Mouse (Mus musculus) left cerebral cortex, adult 9 months (tissue): ENCODE data around the gene Scg2.
A peak's percentile ranks its signal among the peaks of the same experiment; 100 is the strongest.

Experiments
- DNase-seq, 2 experiments: peaks; one replicate each; pipeline ENCODE4 v3.0.0; 2022; ENCODE audit warnings: low spot score in 2 of 2

Scg2 gene

DNA sequence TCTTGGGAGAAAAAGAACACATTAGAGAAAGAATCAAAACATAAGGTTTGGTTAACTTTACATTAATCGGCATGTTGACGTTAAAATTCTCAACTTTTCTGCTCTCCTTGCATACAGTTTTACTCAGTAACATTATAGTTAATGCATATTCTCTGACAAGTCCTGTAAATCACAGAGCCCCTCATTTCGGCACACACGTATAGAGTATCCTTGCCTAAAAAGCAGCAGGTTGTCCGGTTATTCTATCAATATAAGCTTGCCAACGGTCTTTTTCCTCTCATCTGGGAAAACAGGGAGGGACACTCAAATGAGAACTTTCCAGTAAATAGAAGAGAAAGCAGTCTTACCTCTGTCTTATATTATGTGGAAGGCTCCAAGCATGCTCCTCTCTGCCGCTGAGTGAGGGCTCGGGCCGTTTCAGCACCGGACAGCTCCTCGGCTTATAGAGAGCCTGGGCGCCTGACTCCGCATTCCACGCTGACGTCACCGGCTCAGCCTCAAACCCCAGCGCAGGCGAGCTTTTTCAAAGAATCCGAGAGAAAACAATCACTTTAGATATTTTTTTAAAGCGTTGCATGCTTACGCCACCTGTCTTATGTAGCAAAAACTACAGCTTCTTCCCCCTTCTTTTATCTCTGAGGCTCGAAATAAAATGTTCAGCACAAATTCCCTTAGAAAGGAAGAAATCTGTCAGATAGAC lies at the start of gene Scg2:
Gene Scg2 (minus strand): TSS at position 512 of the 700 bp plus-strand sequence.
- DNase-seq: peak; percentile 54 to 85

DNA sequence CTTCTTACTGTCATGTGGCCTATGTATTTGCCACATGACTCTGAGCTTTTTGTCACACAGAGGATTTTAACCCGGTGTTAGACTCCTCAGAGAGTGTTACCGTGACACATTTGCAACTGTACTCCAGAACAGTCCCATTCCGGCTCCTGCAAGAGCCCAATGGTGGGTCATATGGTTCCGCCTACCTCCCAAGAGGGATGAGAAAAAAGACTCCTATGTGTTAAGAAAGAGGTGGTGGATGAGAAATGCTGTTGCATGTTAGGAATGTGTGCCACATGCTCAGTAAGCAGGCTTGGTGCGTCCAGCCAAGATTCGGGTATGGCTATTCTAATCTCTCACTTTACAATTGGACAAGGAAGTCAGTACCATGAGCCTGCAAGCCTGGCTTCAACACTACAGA lies 45.6 kb upstream of the Scg2 start:
- DNase-seq: peak; percentile 48 to 61

DNA sequence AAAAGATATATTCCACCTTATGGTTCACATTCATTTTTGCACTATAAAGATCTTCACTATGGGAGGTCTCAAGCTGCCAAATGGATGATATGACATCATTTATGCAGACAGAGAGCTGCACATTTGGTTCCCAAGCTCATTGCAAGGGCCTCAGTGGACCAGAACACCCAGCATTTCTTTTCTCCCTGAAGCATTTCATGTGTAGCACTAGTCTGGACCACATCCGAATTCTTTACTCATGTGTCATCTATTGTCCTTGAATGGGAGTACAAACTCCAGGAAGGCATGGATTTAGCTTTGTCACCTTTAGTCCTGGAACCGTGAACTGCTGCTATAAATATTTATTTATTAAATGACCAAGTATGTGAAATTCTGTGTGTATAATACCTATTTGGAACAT lies 30.9 kb upstream of the Scg2 start:
- DNase-seq: no peak

DNA sequence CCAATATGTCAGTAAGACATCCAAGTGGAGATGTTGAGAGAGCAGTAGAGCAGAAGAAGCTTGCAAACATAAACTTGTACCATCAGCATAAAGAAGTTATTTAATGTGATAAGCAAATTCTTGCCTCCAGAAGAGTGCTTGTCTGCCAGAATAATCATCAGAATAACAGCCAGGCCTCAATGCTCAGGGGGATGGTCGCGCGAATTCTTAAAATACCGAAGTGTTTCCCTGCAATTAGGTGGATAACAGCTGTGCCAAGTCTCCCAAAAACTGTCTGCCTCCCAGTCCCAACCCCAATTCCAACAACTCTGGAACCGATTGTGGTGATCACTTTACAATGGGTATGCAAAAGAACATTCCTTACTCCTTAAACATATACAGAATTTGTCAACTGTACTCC lies 30.0 kb upstream of the Scg2 start:
- no peak for DNase-seq

DNA sequence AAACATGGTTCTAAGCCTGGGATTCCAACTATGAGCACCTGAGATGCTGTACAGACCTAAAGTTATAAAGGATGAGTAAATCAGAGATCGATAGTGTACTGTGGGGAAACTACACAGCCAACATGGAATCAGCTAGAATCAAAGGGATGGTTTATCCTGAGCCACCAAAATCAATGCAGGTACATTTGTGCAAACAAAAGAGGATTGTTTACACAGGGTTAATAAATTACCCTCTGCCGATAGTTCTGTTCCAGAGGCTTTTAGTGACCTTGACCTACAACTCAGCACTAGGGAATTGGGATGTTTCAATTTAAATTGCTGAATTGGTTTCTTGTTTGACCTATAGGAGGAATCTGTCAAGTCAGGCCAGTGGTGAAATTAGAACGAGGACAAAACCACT lies 26.7 kb upstream of the Scg2 start:
- DNase-seq: no peak

DNA sequence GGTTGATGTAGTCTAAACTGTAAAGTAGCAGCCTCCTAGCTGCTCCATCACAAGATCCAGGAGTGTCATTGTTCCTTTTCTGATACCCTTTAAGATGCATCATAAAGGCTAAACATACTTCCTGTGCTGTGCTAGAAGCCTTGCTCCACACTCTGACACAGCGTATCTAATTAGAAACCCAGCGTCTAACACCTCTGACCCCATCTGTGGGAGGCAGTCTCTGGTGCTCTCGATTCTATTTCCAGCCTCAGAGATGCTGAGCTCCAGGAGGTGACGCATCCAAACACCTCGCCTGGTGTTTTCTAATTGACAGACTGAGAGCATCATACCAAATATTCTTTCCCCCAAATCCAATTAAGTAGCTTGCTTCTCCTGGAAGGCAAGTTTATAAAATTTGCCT lies 18.6 kb upstream of the Scg2 start:
- DNase-seq: no peak

DNA sequence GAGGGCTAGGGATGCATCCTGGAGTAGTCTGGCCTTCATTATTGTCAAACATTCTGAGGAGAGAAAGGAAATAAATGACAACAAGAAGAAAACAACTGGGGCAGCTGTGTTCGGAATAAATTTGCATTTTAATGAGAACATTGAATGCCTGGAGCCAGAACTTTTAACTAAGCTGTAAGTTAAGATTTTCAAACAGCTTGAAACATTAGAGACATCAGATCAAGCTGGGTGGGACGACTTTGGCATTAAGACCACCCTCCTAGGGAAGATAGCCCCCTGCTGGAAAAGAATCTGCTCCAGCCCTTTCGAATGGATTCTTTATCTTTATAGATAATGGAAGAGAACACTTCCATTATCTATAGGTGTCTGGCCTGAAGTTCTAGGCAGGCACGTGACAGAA lies 14.2 kb upstream of the Scg2 start:
- DNase-seq: no peak

DNA sequence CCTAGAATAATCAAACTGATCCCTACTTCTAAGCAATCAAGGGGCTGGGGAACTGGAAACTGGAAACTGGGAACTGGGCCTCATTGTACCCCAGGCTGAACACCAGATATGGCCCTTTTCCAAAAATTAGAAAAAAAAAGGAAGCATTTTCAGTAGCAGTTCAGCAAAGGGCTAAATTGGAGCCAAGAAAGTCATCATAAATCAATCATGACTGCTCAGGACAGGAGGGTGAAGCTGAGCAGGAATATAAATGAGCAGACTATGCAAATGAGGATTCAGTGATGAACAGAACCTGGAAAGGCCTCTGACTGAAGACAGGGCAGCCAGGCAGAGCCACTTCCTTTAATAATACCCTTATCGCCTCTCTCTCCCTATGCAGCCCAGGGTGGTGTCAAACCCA lies 12.4 kb upstream of the Scg2 start:
- no peak for DNase-seq

DNA sequence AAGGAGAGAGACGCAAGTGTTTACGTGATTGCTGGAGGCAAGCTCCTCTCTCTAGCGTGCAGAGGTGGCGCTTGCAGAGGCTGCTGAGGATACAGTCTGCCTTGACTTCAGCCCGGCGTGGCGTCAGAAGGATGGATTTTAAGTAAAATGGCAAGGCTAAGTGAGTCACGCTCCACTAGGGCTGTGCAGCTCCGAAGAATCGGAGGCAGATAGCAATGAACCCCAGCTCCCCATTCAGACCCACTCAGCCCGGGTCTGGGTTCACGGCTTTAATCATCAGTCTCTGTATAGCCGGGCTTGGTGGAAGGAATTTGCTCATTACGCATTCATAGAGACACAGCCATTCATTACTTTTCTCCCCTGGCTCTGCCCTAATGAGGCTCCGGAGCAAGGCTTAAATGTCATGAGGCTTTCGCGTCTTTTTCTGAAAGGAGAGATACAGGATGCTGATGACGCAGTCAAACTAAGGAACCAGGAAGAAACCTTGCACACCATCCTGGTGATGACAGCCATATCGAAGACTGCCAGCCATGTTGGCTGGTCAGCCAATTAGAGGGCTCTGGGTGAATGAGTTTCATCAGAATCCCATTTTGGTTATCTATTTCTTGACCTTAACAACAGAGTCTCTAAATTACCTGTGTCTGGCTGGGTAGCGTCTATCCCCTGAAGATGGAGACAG lies 10.6 kb upstream of the Scg2 start:
- peak in 1 of 2 experiments; percentile 43 for DNase-seq

DNA sequence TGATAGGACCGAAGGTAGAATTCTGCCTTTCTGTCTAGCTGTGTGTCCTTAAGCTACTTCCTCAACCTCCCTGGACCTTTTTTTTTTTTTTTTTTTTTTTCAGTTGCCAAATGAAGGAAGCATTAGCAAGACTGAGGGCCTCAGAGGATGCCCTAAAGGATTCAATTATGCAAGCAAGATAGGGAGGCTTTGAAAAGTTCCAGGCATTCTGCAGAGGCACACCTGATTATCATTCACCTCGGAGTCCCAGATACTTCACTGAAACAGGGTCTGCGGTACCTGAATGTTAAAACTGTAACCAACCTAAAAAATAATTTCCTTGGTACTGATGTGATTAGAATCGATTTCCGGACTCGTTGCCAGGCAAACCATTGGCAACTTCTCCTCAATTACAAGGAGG lies 10.0 kb upstream of the Scg2 start:
- no peak for DNase-seq

DNA sequence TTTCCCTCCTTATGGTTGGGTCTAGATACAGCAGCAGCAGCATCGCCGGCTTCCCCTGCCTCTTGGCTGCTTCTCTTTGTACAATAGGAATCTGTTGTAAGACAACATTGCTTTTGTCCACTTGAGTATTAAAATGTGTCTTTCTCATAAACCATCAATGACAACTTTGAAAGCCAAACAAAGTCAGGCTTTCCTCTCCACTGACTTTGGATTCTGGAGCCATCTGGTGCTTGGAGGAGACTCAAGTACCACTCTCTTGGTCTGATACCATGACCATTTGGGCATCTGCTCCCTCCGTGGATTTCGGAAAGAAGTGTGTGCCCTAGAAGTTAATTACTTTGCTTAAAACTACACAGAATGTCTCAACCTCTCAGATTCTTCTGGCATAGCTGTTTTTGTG lies 5.7 kb upstream of the Scg2 start:
- DNase-seq: no peak

DNA sequence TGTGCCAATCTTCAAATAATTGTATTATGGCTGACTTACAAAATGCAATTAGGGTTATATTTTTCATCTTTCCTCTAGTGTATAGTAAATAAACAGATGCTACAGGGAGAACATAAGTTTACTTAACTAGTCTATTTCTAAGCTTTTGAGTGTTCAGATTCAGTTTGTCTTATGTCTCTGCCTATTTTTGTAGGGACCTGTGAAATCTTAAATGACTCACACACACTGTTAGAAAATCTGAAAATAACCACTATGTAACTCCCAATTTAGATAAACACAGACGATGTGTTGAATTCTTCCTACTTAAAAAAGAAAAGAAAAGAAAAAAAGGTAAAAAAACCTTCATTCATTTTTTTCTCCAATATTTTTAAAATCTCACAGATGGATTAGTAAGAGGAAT lies 2.2 kb downstream of the Scg2 start:
- DNase-seq: no peak

DNA sequence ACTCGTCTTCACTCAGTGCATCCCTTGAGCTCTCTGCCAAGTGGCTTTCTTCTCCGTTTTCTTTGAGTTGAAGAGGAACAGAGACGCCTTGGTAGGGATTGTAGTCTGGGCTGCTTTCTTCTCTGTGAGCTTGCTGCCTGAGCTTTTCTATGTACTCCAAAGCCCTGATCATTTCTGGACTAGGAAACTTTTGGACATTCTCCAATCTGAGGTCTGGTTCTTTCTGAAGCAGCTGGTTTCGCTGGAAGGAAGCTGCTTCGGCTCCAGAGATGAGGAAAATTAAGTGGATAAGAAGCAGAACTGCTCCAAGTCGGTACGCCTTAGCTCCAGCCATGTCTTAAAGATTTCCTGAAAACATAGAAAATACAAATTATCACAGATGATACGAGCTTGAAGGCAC lies 3.2 kb downstream of the Scg2 start:
- no peak for DNase-seq

DNA sequence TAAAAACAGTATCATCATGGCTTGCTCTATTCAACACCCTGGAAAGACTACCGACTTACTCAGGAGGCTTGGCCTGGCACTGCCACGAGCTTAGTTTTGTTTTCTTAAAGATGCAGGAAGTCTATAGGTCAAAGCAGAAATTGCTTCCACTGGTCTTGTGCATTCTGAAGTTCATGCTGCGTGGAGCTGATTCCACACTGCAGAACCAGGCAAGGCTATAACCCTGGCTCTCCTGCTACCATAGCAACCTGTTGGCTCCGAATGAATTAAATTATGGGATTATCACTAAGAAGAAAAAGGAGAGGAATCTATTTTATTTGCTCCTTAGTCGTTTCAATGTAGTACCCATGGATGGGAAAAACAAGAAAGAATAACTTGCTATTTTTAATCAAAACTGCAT lies 10.9 kb downstream of the Scg2 start:
- DNase-seq: no peak

DNA sequence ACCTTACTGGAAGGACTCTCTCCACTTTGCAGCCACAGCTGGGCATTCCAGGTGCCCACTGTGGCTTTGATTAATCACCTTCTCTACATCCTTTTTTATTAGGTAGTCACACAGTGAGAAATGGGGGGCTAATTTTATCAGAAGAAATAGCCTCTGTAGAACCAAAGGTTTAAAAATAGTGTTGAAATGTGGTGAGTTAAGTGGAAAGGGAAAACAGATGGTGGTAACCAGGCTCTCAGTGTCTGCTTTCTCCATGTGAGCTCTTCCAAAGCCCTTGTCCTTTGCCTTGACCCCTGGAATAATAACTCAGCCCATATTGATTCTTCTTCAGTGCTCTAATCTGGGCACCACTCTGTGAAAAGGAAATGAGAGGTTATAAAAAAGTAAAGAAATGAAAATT lies 24.4 kb downstream of the Scg2 start:
- DNase-seq: no peak

DNA sequence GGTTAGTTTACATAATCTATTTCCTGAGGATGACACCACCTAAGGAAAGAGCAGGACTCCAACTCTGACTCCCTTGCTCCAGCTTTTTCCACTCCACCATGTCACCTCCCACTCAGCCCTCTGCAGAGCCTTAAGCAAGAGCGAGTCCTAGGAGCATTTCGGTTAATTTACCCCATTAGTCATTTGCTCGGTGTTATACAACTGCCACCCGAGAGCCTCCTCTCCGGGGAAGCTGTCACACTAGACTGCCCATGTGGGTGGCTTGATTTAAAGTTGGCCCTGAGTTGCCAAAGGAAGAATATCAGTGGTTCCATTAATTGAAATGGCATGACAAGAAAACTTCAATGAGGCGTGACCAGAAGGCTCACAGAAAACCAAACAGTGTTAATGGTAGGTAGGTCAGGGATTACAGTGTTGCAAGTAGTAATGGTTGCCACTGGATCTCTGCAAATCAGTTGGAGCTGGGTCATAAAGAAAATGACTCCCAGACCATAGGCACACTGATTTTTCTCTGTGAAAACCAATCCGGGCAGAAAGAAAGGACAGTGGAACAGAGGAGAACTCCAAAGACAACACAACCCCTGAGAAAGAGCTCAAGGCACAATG lies 33.5 kb downstream of the Scg2 start:
- peak in 1 of 2 experiments; percentile 31 for DNase-seq

DNA sequence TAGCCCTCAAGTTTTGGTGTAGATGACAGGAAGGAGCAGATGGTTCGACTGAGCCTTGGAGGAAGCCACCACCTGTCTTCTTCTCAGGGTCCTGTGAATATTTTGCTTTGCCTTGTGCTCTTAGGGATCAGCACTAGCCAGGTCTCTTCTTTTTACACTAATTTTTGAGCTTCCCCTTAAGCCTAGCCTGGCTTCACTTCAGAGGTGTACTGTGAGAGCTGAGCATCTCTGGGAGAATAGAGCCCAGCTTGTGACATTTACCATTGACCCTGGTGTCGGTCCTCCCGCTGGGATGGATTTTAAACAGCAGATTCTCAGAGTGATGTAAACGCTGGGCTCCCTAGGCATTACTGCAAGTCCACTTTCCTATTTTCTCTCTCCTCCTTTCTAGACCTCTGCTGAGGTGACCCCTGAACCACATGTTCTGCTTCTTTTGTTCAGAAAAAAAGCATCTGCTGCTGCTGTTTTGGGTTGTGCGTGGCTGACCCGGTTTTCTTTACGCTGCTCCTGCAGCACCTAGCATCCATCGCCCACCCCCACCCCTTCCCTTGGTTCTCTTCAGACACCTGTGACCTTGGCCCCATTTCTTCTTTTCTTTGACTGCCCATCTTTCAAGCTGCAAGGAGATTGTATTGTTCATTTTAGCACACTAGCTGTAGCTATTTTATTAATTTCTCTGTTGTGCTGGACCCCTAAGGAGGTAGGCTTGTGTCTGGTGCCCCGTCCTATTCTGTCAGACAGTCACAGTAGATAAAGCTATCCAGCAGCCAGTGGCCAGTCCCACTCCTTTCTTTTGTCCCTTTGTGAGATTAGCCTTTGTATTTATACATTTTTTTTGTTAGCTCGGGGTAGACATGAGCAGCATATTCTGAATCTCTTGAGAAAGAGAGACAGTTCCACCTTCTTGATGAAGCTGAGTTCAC lies 38.6 kb downstream of the Scg2 start:
- DNase-seq: peak in 1 of 2 experiments; percentile 7

DNA sequence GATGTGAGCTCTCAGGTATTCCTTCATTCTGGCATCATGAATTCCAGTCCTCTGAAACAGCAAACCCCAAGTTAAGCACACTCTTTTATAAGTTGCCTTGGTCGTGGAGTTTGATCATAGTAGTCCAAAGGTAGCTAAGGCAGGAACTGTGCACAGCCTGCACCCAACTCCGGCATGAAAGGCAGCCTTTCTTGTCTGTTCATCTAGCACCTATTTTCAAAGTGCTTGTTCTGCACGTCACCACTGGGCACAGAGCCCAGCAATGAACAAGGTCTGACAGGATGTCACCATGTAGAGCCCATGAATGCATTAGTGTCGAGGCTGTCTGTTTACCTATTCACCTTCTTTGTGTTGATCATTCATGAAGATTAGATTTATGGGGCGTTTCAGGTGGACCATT lies 39.6 kb downstream of the Scg2 start:
- DNase-seq: no peak
